Mouse (Mus musculus) thymus, adult 2 months (tissue): ENCODE measurements around the gene Ankrd50.

ENCODE experiments used
- CTCF ChIP-seq: fragments of 200-500 bp; IDR thresholded peaks from 2 replicates; pipeline ENCODE4 v1.5.1; 2012; ENCODE audit warnings: mild to moderate bottlenecking, control low read depth, low read length, moderate library complexity, borderline replicate concordance; ENCODE audit not compliant: control insufficient read depth, poor library complexity, insufficient read depth; ENCODE audit errors: extremely low read depth
- POLR2A ChIP-seq: fragments of 200-500 bp; IDR thresholded peaks from 2 replicates; pipeline ENCODE4 v1.6.1; 2012; ENCODE audit warnings: mild to moderate bottlenecking, low read length, control low read depth, moderate library complexity; ENCODE audit not compliant: control insufficient read depth, poor library complexity, insufficient read depth; ENCODE audit errors: extremely low read depth

DNA sequence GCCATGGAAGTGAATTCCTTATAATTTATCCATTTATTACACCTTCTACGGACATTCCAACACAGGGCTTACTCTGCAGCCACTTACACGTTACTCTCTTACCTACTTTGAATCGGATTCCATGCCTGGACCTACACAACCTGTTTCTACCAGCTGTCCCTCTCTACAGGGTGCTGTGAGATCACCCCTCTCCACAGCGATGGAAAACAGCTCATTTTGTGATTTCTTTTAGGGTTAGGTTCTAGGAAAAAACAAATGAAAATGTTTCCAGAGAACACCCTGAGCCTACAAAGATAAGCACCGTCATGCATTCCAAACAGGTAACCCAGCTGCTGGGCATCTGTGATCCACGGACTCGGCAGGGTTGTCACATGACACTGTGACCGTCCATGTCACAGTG, 16.5 kb downstream of the Ankrd50 start:
- TF ChIP-seq POLR2A, result no peak
- TF ChIP-seq CTCF, result no peak
